Mouse (Mus musculus): ENCODE data around the gene Msmp.
A peak's percentile ranks its signal among the peaks of the same experiment; 100 is the strongest.
"Not testable (repeated sequence)": the region's sequence is repeated elsewhere in the genome, so short reads cannot be mapped to it uniquely, and the experiment has no call there.

The Msmp gene

DNA sequence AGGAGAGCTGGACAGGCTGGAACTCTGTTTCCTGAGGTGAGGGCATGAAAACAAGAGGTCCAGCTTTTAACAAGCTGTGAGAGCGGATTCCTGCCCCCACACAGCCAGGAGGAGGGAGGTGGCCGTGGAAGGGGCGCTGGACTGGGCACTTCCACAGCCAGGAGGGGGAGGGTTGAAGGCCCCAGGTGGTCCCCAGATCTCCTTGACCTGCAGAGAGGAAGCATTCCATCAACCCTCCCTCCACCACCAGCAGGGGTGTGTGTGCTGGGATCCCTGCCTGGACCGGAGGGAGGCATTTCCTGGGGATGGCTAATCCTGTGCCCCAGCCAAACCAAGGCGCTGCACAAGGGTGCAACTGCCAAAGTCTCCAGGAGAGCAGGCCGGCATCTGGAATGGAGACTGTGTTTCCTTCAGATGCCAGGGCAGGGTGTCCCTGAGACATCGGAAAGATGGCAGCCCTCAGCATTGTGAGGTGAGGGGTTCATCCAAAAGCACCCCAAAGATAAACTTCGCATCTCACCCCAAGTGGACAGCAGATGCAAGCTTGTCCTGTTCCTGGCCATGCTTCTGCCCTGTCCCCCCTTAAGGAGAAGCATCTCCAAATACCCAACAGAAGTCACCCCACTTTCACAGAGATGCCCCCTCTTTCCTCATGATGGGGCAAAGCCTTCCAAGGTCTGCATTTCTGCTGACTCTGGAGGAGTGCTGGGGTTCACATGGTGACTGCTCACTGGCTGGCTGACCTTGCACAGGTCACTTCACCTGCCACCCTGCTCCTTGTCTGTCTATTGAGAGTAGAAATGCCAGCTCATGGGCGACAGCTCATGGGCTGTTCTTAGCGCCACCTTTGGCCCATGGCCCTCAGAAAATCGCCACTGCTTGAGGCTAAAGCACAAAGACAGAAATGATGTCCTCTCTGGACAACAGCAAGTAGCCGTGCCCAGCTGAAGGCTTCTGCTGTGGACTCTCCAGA lies at the start of gene Msmp:
Gene Msmp, minus strand, starts transcription at position 51 of the 973 bp plus-strand sequence.
- peak; percentile 54 to 65 for DNase-seq

DNA sequence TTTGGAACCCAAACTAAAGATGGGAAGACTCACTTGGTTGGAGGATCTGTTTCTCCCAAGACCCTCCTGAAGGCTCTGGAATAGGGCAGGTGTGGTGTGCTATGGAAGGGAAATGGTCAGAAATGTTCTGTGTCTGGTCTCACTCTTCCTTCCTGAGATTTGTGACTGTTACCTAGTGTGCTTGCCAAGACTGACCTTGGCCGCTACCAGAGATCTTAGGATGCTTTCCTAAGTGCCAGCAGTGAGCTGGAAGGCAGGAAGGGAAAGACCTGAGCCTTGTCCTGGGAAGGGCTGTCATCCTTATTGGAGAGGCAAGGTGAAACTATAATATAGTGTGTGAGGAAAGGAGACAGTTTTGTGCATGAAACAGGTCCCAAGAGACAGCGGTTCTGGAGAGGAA lies 49.4 kb upstream of the Msmp start:
- no peak for DNase-seq

DNA sequence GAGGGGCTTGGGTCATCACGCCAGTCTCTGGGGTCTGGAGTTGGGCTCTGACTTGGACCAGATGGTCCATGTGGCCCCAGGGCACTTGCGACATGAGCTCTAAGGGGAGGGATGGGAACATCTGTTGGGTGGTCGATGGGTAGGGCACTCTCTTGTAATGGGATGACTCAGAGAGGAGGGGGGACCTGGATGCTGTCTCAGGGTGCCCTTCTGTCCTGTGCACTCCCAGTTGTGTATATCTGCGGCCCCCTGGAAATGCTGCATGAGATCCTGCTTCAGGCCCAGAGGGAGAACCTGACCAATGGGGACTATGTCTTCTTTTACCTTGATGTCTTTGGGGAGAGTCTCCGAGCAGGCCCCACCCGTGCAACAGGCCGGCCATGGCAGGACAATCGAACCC lies 49.0 kb upstream of the Msmp start:
- no peak for DNase-seq

DNA sequence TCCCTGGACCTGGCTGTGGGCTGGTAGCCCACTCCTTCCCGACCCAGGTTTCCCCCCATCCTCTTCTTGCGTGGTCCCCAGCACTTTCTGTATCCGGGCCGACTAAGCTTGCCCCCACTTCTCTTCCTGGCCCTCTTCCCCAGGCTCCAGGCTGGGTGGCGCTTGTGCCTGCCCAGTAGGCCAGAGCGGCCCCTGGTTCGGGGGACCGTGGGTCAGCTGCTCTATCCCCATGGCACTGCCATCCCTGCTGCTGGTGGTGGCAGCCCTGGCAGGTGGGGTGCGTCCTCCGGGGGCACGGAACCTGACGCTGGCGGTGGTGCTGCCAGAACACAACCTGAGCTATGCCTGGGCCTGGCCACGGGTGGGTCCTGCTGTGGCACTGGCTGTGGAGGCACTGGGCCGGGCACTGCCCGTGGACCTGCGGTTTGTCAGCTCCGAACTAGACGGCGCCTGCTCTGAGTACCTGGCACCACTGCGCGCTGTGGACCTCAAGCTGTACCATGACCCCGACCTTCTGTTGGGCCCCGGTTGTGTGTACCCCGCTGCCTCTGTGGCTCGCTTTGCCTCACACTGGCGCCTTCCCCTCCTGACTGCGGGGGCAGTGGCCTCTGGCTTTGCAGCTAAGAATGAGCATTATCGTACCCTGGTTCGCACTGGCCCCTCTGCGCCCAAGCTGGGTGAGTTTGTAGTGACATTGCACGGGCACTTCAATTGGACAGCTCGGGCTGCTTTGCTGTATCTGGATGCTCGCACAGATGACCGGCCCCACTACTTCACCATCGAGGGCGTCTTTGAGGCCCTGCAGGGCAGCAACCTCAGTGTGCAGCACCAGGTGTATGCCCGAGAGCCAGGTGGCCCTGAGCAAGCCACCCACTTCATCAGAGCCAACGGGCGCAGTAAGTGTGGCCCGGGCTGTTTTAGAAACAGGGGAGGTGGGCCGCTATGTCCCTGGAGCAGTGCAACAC lies 47.9 kb upstream of the Msmp start:
- DNase-seq: peak in 1 of 2 experiments; percentile 15

DNA sequence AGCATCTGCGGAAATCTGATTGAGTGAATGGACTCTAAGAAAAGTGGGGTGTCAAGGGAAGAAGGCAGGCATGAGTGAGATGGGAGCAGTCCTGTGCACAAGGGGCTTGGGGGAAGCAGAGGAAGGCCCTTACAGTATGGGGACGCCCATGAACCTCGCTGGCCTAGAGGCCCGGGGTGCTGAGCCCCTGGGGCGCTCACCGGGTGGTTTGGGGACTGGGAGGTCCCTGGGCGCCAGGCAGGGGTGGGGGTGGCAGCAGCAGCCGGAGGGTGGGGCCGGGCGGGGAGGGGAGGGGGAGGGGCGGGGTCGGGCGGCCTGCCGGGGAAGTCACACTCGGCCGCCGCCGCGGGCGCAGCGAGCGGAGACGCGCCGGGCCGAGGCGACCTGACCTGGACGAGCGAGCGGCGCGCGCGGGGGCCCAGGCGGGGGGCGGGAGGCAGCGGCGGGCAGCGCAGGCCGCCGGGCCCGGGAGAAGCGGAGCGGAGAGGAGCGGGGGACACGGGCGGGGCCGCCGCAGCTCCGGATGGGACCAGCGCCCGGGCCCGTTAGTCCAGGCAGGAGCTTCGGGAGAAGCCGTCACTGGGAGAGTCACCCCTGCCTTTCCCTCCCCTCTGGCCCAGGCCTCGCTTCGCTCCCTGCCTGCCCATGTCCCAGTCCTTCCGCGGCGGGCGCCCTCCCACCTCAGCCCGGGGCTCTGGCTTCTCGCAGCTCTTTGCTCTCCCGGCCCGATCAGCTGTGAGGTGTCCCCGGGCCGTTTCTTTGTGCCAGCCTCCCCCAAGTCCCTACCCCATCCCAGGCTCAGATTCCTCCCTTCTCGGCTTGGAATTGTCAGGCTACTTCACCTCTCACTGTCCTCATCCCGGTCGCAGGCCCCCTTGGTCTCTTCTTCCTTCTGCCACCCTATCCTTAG lies 47.0 kb upstream of the Msmp start, which contains the start of gene Npr2:
Gene Npr2, plus strand, starts transcription at position 890 of the 910 bp plus-strand sequence.
- DNase-seq: peak; percentile 13 to 24

DNA sequence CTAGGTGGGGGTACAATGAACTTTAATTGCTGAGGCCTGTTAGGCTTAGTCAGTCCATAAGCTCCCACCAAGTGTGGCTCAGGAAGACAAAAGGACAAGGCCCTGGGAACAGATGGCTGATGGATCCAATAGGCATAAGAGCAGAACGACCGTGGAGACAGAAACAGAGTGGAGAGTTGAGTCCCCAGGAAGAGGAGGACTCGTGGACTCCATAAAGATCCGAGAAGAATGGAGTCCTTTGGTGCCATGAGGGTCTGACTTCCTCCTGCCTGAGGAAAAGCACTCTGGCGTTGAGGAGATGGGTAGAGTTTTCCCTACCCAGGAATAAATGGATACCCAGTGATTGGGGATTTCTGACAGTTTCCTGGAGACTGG lies 46.4 kb upstream of the Msmp start:
- no peak for DNase-seq

DNA sequence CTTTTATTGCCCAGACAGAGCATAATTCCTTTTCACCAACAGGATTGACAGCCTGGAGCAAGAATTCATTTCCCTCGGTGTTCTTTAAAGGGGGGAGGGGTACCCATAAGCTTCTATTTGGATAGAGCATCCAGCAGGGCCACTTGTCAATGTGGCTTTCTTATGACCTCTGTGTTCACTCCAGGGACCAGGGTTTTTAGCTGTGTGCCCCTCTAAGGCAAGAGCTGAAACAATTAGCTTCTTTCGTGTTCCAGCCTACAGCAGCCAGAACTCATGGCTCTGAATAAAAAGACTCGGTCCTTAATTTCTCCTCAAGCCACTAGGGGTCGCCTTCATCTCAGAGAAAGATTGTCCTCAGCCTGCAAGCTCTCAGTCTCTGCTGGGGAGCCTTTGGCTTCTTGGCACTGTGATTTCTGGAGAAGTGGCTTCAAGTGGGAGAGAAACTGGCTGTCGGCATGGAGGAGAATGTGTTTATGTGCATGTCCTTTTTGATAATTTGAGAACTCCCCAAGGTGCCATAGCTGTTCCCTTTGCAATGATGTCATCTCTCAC lies 45.8 kb upstream of the Msmp start:
- DNase-seq: peak; percentile 80 to 89

DNA sequence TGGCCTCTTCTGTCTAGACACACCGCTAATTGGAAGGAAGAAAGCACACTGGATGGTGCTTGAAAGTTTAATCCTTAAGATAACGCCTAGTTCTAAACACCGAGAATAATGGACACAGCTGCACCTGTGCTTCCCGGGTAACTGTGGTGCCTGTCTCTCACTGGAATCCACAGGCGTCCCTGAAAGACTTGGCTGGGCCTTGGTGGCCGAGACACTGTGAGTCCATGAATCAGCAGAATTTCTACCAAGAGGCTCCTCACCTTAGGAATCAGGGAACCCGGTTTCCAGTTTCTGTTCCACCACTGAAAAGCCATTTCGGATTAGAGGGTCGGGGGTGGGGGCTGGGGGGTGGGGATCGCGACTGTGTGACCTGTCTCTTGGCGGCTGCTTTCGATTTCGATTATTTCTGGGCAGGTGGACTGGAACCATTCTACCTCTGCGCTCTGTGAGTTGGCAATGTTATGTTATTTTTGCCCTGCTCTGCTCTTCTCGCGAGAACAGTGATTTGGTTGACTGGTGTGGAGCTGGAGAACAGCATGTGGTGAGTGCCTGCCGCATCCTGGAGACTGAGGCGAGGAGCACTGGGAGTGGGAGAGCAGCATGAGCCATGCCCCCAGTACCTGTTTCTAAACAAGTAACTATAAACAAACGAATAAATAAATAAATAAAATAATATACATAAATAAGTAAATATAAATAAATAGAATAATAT lies 45.0 kb upstream of the Msmp start:
- DNase-seq: peak in 1 of 2 experiments; percentile 19

DNA sequence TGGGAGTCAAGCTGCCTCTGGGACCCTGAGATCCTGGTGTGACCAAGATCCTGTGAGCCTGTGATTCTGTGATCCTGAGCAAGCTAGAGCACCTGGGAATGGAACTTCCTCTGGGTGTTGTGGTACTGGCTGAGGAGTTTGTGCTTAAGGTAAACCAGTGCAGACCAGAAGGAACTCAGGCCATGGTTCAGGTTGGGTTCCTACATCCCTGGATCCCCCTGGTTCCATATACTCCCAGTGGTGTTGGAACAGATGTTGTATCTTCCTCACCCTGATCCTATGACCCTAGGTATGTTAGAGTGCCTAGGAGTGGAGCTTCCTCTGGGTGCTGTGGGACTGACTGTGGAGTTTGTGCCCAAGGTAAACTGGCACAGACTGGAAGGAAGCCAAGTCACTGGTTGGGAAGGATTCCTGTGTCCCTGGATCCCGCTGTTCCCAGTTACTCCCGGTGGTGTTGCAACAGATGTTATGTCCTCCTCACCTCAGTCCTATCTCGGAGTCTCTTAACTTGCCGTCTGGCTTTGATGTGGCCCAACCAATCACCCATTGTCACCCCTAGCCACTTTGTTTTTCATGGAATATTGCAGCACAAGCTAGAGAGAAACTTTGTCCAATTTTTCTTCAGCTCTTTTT lies 36.0 kb upstream of the Msmp start:
- DNase-seq: no peak

DNA sequence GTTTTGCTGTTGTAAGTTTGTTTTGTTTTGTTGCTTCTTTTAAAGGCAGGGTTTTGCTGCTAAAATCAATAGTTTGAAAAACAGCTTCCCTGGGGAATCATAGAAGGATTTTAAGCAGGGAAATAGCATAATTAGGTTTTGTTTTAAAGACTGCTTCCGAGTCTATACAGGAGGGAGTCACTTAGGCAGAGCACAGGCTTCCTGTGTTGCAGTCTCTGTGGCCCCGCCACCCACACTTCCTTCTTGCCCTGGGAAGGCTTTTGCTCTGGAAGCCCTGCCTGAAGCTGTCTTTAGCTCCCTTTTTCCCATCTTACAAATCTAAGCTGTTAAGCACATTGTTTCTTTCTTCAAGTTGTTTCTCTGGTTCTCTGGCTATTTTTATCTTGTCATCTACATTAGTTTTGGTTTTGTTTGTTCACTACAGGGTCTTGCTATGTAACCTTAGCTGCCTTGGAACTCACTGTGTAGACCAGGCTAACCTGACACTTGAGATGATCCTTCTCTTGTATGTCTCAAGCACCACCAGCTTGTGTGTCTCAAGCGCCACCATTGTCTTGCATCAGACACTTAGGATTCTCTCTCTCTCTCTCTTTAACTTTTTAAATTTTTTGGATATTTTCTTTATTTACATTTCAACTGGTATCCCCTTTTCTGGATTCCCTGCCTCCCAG lies 28.9 kb upstream of the Msmp start:
- DNase-seq: no peak

DNA sequence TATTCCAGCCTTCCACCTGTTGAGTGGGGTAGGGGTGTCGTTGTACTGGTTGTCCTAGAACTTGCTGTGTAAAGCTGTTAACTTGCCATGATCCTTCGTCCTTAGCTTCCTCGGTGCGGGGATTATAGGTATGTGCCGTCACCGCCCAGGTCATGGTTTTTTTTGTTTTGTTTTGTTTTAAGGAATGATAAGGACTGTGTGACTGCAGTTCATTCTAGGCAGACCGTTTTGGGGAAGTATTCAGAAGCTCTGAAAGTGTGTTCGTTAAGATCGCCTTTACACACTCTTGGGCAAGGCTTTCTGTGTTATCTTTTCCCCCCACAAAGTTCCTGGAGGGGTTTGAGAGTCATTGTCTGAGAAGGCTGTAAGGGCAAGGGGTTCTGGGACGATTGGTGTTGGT lies 28.2 kb upstream of the Msmp start:
- DNase-seq: no peak

DNA sequence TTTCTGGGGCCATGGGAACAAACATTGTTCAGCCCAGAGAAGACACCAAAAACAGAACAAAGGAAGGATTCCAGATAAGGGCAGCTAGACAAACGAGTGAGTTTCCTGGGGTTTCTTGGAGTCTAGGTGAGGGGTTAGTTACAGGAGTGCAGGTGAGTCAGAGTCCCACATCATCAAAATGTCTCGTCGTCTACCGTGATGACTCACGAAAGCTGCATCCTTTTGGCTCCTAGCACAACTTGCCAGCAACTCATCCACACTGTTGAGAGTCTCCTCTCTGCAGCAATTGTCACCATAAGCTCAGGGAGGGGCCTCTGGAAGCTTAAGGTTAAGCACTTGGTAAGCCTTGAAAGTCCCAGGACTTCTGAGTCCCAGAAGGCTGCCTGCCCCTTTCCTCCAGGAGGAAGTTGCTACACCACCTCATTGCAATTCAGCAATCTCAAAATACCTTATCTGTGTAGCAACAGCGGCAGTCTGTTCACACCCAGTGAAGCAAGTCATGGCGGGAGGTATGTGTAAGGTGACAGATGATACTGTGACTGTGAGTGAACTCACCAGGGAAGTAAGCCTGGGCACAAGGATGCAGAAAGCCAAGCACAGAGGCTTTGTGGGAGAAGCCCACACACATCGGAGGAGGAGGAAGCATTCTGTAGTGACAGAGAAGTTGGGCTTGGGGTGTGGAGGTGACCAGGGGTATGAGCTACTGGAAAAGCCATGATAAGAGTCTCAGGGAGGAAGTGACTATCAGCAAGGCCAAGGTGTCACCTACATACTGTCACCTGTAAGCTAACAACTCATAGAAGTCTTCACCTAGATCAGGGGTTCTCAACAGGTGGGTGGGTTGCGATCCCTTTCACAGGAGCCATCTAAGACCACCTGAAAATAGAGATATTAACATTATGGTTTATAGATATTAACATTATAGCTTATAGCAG lies 20.7 kb upstream of the Msmp start:
- DNase-seq: no peak

DNA sequence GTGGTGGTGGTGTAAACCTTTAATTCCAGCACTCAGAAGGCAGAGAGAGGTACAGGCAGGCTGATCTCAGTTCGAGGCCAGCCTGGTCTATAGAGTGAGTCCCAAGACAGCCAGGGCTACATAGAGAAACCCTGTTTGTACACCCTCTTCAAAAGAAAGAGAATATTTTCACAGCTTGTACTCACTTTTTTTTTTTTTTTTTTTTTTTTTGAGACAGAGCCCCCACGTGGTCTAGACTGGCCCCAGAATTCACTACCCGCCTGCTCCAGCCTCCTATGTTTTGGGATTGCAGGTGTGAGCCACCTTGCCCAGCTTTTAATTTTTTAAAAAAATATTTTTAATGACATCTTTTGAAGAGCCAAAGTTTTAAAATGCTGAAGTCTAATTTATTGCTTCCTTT lies 19.8 kb upstream of the Msmp start:
- no peak for DNase-seq

DNA sequence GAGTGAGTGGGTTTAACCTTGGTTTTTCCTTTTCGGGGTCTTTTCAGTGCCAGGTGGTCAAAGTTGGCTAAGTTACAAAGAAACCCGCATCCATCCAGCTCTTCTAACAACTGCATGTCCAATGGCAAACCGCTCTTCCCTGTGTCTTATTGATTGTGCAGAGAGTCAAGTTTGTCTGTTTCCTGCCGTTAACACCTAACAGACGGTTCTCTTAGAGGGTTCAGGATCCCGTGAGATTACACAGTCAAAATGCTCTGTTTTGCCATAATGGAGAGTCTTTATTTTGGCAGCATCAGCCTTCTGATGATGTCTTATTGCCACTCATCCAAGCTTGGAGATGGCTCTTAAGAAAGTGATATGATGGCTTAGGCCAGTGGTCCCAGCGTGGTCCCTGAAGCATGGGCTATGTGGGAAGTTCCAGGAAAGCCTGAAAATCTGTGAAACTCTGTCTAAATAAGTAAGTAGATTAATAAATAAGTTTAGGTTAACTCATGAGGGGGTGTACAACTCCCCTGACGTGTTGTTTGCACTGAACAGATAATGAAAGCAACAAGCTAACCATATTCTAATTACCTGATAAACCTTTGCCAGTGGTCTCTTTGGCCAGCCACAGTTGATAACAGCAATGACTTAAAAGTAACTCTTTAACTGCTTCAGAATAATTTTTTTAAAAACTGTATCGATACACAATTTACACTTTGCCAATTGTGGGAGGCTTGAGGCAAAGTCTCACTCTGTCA lies 16.1 kb upstream of the Msmp start:
- DNase-seq: no peak

DNA sequence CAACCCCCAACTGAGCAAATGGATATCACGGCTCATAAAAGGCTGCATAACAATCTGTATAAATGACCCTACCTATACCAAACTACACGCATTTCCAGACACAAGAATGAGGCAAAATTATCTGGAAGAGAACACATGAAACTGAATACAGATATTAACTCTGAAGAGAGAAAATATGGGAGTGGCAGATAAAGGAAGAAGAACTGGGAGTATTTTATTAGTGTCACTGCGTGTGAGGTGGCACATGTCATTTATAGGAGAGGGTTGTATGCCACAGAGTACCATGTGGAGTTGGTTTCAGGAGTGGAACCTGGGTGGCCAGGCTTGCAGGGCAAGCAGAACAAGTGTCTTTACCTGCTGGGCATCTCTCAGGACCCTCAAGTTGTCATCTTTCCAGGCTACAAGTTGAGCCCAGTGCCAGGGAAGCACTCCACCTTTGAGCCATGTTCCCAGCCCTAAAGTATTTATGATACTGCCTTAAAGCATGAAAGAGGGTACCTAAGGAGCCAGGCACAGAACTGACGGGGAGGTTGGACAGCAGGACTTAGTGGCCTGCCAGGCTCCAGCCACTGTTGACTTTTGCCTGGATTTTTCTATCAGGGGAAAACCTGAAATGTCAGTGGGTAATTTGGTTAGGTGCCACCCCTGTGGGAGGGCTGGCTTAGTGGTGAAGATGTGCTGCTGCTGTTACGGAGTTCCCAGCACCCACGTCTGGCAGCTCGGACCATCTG lies 14.5 kb upstream of the Msmp start:
- no peak for DNase-seq

DNA sequence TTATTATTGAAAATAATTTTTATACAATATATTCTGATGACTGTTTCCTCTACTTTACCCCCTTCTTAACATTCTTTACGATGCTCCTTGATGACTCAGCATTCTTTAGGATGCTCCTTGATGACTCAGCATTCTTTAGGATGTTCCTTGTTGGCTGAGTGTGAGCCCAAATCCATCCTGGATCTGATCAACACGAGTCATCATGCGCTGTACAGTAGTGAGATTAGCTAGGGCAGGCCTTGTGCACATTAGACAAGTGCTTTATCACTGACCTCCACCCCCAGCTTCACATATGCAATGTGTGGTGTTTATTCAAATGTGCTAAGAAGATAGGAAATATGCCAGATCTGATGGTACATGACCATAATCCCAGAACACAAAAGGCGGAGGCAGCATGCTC lies 13.9 kb upstream of the Msmp start:
- DNase-seq: no peak

DNA sequence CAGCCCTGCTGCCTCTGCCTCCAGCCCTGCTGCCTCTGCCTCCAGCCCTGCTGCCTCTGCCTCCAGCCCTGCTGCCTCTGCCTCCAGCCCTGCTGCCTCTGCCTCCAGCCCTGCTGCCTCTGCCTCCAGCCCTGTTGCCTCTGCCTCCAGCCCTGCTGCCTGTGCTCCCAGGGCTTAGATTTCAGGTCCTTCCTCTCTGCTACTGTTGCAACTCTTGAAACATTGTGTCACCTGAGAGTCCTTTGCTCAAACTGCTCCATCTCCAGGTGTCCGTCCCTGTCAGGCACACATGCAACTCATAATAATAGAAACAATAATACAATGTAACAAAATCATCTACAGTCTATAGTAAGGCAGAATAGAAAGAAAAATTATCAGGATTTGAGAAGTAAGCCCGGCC lies 12.3 kb upstream of the Msmp start:
- DNase-seq: not testable (repeated sequence)

DNA sequence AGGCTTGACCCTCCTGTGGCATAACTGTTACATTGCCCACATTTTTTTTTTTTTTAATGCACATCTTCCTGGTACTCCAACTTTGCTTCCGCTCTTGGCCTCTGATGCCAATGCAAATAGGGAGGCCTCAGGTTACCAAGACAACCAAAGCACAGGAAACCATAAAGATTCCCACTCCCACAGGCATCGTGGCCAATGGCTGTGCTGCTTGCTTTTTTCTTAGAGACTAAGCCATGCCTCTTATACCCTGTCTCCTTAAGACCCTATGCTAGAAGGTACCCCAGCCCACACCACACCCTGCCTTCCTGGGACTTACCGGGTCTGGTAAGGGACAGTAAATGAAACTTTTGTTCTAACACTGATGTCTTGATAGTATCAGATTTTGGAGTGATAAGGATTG lies 9.2 kb upstream of the Msmp start:
- DNase-seq: no peak
